Mouse (Mus musculus) stomach, embryonic 15.5 days (tissue): ENCODE measurements around the gene Tspear. TPM values are rescaled to one million over a fixed set of nuclear protein-coding genes. Genes with fewer than 3 reads are reported as not detected.

Experiments used
- ATAC-seq: fragments of 200-750 bp; cut with Nextera tagmentation; 2 replicates; pipeline ENCODE4 v1.8.0; 2017; ENCODE audit warnings: low read depth, moderate number of reproducible peaks, moderate TSS enrichment; ENCODE audit not compliant: insufficient read depth, low FRiP score
- H3K27ac ChIP-seq: fragments of 300-500 bp; sonication (generic); 2 replicates; pipeline ENCODE4 v1.5.1; 2015; ENCODE audit warnings: mild to moderate bottlenecking, inconsistent platforms
- H3K27me3 ChIP-seq: fragments of 300-500 bp; sonication (generic); replicated peaks from 2 replicates; pipeline ENCODE4 v1.6.1; 2015; ENCODE audit warnings: inconsistent platforms
- H3K36me3 ChIP-seq: fragments of 300-500 bp; sonication (generic); 2 replicates; pipeline ENCODE4 v1.6.1; 2015; ENCODE audit warnings: inconsistent platforms
- H3K4me1 ChIP-seq: fragments of 300-500 bp; sonication (generic); 2 replicates; pipeline ENCODE4 v1.6.1; 2015; ENCODE audit warnings: inconsistent platforms
- H3K4me2 ChIP-seq: fragments of 300-500 bp; sonication (generic); 2 replicates; pipeline ENCODE4 v1.6.1; 2015; ENCODE audit warnings: mild to moderate bottlenecking, inconsistent platforms
- H3K4me3 ChIP-seq: fragments of 300-500 bp; sonication (generic); replicated peaks from 2 replicates; pipeline ENCODE4 v1.5.1; 2015; ENCODE audit warnings: inconsistent platforms
- H3K9ac ChIP-seq: fragments of 300-500 bp; sonication (generic); 2 replicates; pipeline ENCODE4 v1.6.1; 2015; ENCODE audit warnings: inconsistent platforms
- H3K9me3 ChIP-seq: fragments of 300-500 bp; sonication (generic); 2 replicates; pipeline ENCODE4 v1.6.1; 2016; ENCODE audit warnings: inconsistent platforms
- WGBS: fragments of 180-500 bp; shearing (Covaris S2); methylation state at CpG from one replicate; pipeline ENCODE4 v1.1.7; 2015; 5-methylcytosine and 5-hydroxymethylcytosine counted together
- polyA plus RNA-seq: library from polyadenylated mRNA; unstranded; fragments of >200 nt; fragmentation: Nextera tagmentation; extraction: Ambion mirVana; gene quantifications from 2 replicates; pipeline ENCODE4 v1.2.1, GENCODE M21; 2015

Gene Tspear
- polyA plus RNA-seq, 1 experiment from 2014 or later: 0.85 TPM

GRCm38 (mm10) chr10:77861675-77862074, 175.3 kb downstream of the Tspear start, which contains the start of gene Gm3285:
TSS of gene Gm3285 (plus strand) at chr10:77861975.
- Histone ChIP-seq H3K4me2 (no peak within 1 kb of the TSS), H3K4me3 (no peak within 1 kb of the TSS), H3K27me3 (no peaks in the 10 kb centered on the region), H3K9ac (no peak within 1 kb of the TSS), H3K4me1 (no peaks in the 10 kb centered on the region), H3K9me3 (no peaks in the 10 kb centered on the region), H3K27ac (no peak within 1 kb of the TSS), H3K36me3 (no peaks in the 10 kb centered on the region)
- 46% methylated on average over 7 of the region's 7 CpGs for WGBS
- no peak for ATAC-seq

DNA sequence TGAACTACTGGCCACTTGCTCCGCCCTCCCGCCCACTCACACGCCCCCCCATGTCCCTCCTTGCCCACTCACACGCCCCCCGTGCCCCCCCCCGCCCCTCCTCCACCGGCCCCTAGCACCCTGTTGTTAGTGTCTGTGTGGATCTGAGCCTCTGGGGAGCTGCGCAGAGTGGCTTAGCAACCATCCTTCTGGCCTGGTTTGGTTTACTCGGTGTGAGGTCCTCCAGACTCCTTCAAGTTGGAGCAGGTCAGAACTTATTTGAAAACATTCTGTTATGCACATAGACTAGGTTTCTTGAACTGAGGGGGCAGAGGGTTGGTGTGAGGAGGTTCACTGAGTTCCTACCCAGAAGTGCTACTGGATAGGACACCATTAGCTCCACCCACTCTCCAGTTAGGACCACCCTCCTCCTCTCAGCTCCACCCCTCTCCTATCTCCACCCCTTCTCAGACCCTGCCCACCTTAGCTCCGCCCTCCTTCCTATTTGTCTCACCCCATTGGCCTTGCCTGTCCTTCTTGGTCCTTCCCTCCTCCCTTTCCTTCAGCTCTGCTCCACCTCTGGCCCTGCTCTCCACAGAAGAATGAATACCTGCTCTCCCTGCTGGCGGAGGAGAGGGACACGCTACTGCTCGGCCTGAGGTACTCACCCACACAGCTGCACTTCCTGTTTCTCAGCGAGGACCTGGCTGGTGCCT, 177.8 kb downstream of the Tspear start:
- Histone ChIP-seq H3K9me3 (no peaks in the 10 kb centered on the region), H3K4me3 (peak overlapping the region; percentile 26), H3K4me1 (no peaks in the 10 kb centered on the region), H3K27ac (peak overlapping the region; percentile 13; the same call in 1 of the 2 replicates), H3K27me3 (no peaks in the 10 kb centered on the region), H3K36me3 (no peaks in the 10 kb centered on the region), H3K4me2 (peak overlapping the region; percentile 46), H3K9ac (no peak overlapping the region)
- WGBS: 30% methylated on average over 14 of the region's 14 CpGs
- ATAC-seq: peak; percentile 88

GRCm38 (mm10) chr10:77864762-77865143, 178.4 kb downstream of the Tspear start:
- H3K4me1 ChIP-seq: no peaks in the 10 kb centered on the region
- no peaks in the 10 kb centered on the region for H3K9me3 ChIP-seq
- no peak overlapping the region for H3K9ac ChIP-seq
- H3K36me3 ChIP-seq: no peaks in the 10 kb centered on the region
- no peaks in the 10 kb centered on the region for H3K27me3 ChIP-seq
- no peak overlapping the region for H3K27ac ChIP-seq
- WGBS: 30% methylated on average over 11 of the region's 11 CpGs
- ATAC-seq: 0 out of 2 replicates have a peak, but pooled peaks have one; percentile 2
- peak overlapping the region; percentile 46 for H3K4me2 ChIP-seq
- H3K4me3 ChIP-seq: peak overlapping the region; percentile 26

DNA sequence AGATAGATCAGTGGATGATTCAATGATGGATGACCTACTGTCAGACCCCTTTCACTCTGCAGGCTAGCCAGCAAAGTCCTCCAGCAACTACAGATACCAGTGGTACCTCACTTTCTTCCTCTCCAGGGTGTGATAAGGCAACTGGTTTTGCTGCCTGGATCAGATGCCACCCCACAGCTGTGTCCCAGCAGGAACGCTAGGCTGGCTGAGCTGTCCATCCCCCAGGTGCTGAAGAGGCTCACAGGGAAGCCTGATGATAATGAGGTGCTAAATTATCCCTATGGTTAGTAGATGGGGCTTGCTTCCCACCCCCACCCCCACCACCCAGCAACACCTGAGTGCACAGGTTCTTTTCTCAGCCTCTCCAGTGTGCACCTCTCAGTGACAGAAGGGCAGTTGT, 181.2 kb downstream of the Tspear start:
- Histone ChIP-seq H3K27me3 (no peaks in the 10 kb centered on the region), H3K4me3 (no peak overlapping the region), H3K36me3 (no peaks in the 10 kb centered on the region), H3K4me1 (no peaks in the 10 kb centered on the region), H3K9me3 (no peaks in the 10 kb centered on the region), H3K9ac (no peak overlapping the region), H3K4me2 (no peak overlapping the region), H3K27ac (no peak overlapping the region)
- ATAC-seq: no peak
- WGBS: 0% methylated on average over 1 of the region's 1 CpGs

GRCm38 (mm10) chr10:77869651-77870050, 183.3 kb downstream of the Tspear start:
- no peak for ATAC-seq

DNA sequence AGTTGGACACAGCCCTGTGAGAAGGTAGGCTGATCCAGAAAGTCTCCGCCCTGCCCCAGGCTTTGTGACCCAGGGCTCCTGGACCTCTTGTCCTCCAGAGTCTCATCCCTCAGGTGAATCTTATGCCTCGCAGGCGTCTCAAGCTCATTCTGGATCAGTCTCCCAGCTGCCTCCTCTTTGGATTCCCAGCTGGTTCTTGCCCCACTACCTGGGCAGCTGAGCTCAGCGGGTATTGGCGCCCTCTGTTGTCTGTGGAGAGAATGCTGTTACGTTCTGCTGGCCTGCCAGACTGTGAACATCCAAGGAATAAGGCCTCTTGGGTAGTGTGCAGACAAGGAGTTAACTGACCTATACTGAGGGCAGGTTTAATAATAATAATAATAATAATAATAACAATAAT, 192.6 kb downstream of the Tspear start:
- H3K27me3 ChIP-seq: no peaks in the 10 kb centered on the region
- no peak overlapping the region for H3K4me2 ChIP-seq
- no peaks in the 10 kb centered on the region for H3K4me1 ChIP-seq
- WGBS: 64% methylated on average over 6 of the region's 6 CpGs
- no peak overlapping the region for H3K27ac ChIP-seq
- H3K9ac ChIP-seq: no peak overlapping the region
- ATAC-seq: no peak
- H3K9me3 ChIP-seq: no peaks in the 10 kb centered on the region
- no peak overlapping the region for H3K4me3 ChIP-seq
- no peaks in the 10 kb centered on the region for H3K36me3 ChIP-seq

More at GRCm38 (mm10) chr10:77869651-77870050, 183.3 kb downstream of the Tspear start:
- H3K9ac ChIP-seq: no peak overlapping the region
- no peak overlapping the region for H3K4me2 ChIP-seq
- 90% methylated on average over 7 of the region's 7 CpGs for WGBS
- no peaks in the 10 kb centered on the region for H3K4me1 ChIP-seq
- no peaks in the 10 kb centered on the region for H3K9me3 ChIP-seq
- no peak overlapping the region for H3K4me3 ChIP-seq
- H3K27me3 ChIP-seq: no peaks in the 10 kb centered on the region
- H3K36me3 ChIP-seq: no peaks in the 10 kb centered on the region
- no peak overlapping the region for H3K27ac ChIP-seq

- Histone ChIP-seq H3K4me1 (no peaks in the 10 kb centered on the region), H3K27ac (no peak overlapping the region)
- 69% methylated on average over 3 of the region's 3 CpGs for WGBS
Measured at GRCm38 (mm10) chr10:77880305-77880704, 193.9 kb downstream of the Tspear start.

DNA sequence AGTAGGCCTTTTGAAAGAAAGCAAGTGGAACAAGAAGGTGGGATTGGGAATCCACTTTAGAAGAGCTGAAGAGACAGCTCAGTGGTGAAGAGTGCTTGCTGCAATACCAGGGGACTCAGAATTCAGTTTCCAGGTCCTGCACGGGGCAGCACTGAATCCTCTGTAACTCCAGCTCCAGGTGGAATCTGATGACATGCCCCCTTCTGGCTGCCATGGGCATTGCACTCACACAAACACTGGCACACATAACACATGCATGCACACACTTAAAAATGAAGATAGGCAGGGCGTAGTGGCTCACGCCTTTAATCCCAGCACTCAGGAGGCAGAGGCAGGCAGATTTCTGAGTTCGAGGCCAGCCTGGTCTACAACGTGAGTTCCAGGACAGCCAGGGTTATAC, 196.2 kb downstream of the Tspear start:
- Histone ChIP-seq H3K4me3 (no peak overlapping the region), H3K9ac (no peak overlapping the region), H3K27me3 (no peaks in the 10 kb centered on the region), H3K4me2 (no peak overlapping the region), H3K36me3 (no peaks in the 10 kb centered on the region), H3K9me3 (no peaks in the 10 kb centered on the region), H3K4me1 (no peaks in the 10 kb centered on the region), H3K27ac (no peak overlapping the region)
- WGBS: 87% methylated on average over 5 of the region's 5 CpGs
- ATAC-seq: no peak

More at GRCm38 (mm10) chr10:77880305-77880704, 193.9 kb downstream of the Tspear start:
- Histone ChIP-seq H3K36me3 (no peaks in the 10 kb centered on the region), H3K4me2 (no peak overlapping the region), H3K4me3 (no peak overlapping the region), H3K9ac (no peak overlapping the region), H3K27me3 (no peaks in the 10 kb centered on the region), H3K9me3 (no peaks in the 10 kb centered on the region)
- no peak for ATAC-seq

DNA sequence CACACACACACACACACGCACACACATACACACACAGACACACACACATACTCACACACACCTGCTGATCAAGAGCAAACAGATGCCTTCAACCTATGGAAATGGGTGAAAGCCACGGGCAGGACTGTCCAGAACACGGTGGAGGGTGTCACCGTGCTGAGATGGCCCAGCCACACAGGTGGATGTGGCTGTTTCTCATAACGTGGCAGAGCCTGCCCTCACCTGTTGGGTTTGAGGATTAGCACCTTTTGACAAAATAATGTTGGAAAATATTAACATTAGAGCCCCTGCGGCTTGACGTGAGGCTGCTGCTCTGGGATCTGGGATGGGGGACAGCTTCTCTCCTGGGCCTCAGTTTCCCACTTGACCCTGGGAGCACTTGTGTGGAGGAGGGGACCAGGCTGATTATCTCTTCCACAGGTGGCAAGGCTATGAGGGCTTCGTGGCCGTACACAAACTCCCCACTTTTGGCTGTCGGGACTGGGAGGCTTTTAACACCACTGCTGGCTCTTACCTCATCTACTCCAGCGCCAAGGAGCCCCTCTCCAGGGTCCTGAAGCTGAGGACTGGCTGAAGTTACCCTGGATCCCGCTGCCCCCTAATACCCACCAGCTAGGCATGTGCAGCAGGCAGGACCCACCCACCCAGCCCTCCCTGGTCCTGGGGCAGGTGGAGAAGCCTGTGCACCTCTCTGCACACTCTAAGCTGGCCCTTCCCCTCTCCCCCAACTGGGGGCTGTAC, 199.8 kb downstream of the Tspear start:
- Histone ChIP-seq H3K9ac (no peak overlapping the region), H3K4me1 (no peaks in the 10 kb centered on the region), H3K27me3 (no peaks in the 10 kb centered on the region), H3K4me2 (no peak overlapping the region), H3K9me3 (no peaks in the 10 kb centered on the region), H3K36me3 (no peaks in the 10 kb centered on the region), H3K27ac (no peak overlapping the region), H3K4me3 (no peak overlapping the region)
- no peak for ATAC-seq
- 43% methylated on average over 12 of the region's 12 CpGs for WGBS

- Histone ChIP-seq H3K4me1 (no peaks in the 10 kb centered on the region), H3K36me3 (no peaks in the 10 kb centered on the region), H3K4me2 (no peak overlapping the region), H3K27me3 (no peaks in the 10 kb centered on the region), H3K4me3 (no peak overlapping the region), H3K9ac (no peak overlapping the region), H3K9me3 (no peaks in the 10 kb centered on the region), H3K27ac (no peak overlapping the region)
- ATAC-seq: no peak
- 75% methylated on average over 8 of the region's 8 CpGs for whole genome bisulfite sequencing
Measured at GRCm38 (mm10) chr10:77890987-77891565, 204.7 kb downstream of the Tspear start.

DNA sequence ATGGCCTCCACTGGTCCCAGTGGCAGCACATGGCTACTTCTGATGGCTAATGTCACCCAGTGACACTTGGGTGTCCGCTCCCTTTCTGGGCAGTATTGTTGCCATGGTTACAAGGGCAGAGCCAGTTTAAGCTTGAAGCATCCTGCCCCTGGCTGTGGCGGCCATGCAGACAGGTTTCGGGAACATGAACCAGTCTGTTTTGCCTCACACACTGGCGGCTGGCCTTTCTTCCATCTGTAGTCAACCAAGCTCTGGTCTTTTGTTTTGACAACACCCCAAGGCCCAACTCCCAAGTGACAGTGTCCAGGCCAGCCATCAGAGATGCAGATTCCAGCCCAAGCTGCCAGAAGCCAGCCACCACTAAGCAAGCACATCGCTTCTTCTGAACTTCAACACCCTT, 209.2 kb downstream of the Tspear start:
- Histone ChIP-seq H3K4me3 (no peak overlapping the region), H3K4me1 (no peaks in the 10 kb centered on the region), H3K9ac (no peak overlapping the region), H3K4me2 (no peak overlapping the region), H3K27ac (no peak overlapping the region), H3K9me3 (no peaks in the 10 kb centered on the region), H3K36me3 (no peaks in the 10 kb centered on the region), H3K27me3 (no peaks in the 10 kb centered on the region)
- no peak for ATAC-seq
- WGBS: 51% methylated on average over 5 of the region's 5 CpGs

DNA sequence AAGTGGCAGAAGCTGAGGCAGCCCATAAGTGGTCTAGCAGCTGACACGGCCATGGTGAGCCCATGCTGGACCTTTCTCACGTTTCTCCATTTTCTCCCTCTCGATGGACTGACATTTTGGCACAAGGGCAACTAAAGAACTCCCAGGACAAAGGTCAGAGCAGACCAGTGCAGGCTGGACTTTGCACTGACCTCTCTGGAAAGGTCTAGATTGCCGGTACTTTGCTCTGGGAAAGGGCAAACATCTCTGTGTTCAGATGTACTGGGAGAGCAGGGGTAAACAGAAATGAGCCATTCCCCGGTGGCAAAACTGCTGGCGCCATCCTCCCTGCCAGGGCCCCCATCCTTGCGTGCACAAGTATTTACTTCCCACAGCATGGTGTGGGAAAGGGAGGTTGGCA, 213.8 kb downstream of the Tspear start:
- H3K9ac ChIP-seq: no peak overlapping the region
- no peaks in the 10 kb centered on the region for H3K36me3 ChIP-seq
- H3K4me2 ChIP-seq: no peak overlapping the region
- H3K27me3 ChIP-seq: no peaks in the 10 kb centered on the region
- 66% methylated on average over 7 of the region's 7 CpGs for WGBS
- no peak overlapping the region for H3K4me3 ChIP-seq
- no peaks in the 10 kb centered on the region for H3K9me3 ChIP-seq
- H3K27ac ChIP-seq: no peak overlapping the region
- ATAC-seq: no peak
- no peaks in the 10 kb centered on the region; the same call in 1 of the 2 replicates for H3K4me1 ChIP-seq
